Mouse (Mus musculus) cortical plate, adult 2 months (tissue): ENCODE measurements around the gene Myl4.

Experiments
- CTCF ChIP-seq: fragments of 200-500 bp; IDR thresholded peaks from 2 replicates; pipeline ENCODE4 v1.5.1; 2011; ENCODE audit warnings: mild to moderate bottlenecking, control low read depth, low read length; ENCODE audit not compliant: insufficient read depth; ENCODE audit errors: extremely low read depth
- POLR2A ChIP-seq: fragments of 200-500 bp; IDR thresholded peaks from 2 replicates; pipeline ENCODE4 v1.6.1; 2011; ENCODE audit warnings: mild to moderate bottlenecking, low read length, control low read depth; ENCODE audit not compliant: insufficient read depth; ENCODE audit errors: extremely low read depth

- TF ChIP-seq CTCF (no peak), POLR2A (no peak)
Measured at GRCm38 (mm10) chr11:104631306-104631705, 80.8 kb downstream of the Myl4 start.
